ENCODE assay signal across 7 mouse cellular contexts in genomic region chr6:140624096-140625051, GRCm38 (mm10). TPM values are rescaled to one million over a fixed set of nuclear protein-coding genes. Genes with fewer than 3 reads are reported as not detected.
A peak's percentile ranks its signal among the peaks of the same experiment; 100 is the strongest.
DNase-seq lines count a peak whose midpoint lies in the region; ATAC-seq and TF ChIP-seq lines count a peak whose summit lies in the region.

No protein-coding gene starts in this region.

- H3K79me2 ChIP-seq in MEL (ENCODE audit: control insufficient read depth, insufficient read depth, low read length, poor library complexity) = peaks cover 52% of the 10 kb centered on the region

- peaks cover 6 to 28% of the 10 kb centered on the region in 2 experiments for H3K4me1 ChIP-seq in MEL (ENCODE audit: control insufficient read depth in 1 of 2, insufficient read depth in 2 of 2, low read length in 2 of 2)
- peaks cover 50% of the 10 kb centered on the region for H3K4me1 ChIP-seq in forebrain, embryonic 10.5 days
- H3K4me1 ChIP-seq in limb, embryonic 14.5 days (ENCODE audit: control insufficient read depth, insufficient read depth, low read length) = peaks cover 28% of the 10 kb centered on the region
- peaks cover 43% of the 10 kb centered on the region for H3K4me1 ChIP-seq in midbrain, embryonic 13.5 days (replicated peaks)

- intact Hi-C loops in heart, postnatal 14 days (cut with DNase I) = no loop called here

- H3K4me2 ChIP-seq in limb, embryonic 14.5 days (replicated peaks; ENCODE audit: low read depth, low read length, severe bottlenecking) = peak overlapping the region; percentile 67
- peak overlapping the region; percentile 88 for H3K4me2 ChIP-seq in midbrain, embryonic 13.5 days (replicated peaks)

- peaks cover 0 to 27% of the 10 kb centered on the region in 2 experiments; a peak in 2 of 4 replicates for H3K36me3 ChIP-seq in MEL (ENCODE audit: control insufficient read depth in 1 of 2, insufficient read depth in 2 of 2, low read length in 2 of 2)
- H3K36me3 ChIP-seq in forebrain, embryonic 10.5 days (replicated peaks) = no peaks in the 10 kb centered on the region; the same call in 1 of the 2 replicates
- H3K36me3 ChIP-seq in limb, embryonic 14.5 days (ENCODE audit: control insufficient read depth, insufficient read depth, low read length) = no peaks in the 10 kb centered on the region
- H3K36me3 ChIP-seq in midbrain, embryonic 13.5 days = no peaks in the 10 kb centered on the region

- peak; percentile 50 for DNase-seq in MEL (ENCODE audit: low read depth, low spot score)
- DNase-seq in brain, embryonic 14.5 days (ENCODE audit: low read depth) = peak; percentile 65
- peak; percentile 50 for DNase-seq in forebrain, embryonic 10.5 days (ENCODE audit: extremely low spot score, low spot score)
- DNase-seq in heart, postnatal 14 days = peak; percentile 50 to 54
- peak; percentile 70 for DNase-seq in limb, embryonic 14.5 days (ENCODE audit: low spot score)
- DNase-seq in spleen, postnatal 4 days (ENCODE audit: low spot score in 2 of 2) = peak; percentile 40 to 80

- peak; percentile 5; the same call in 1 of the 2 replicates for ATAC-seq in limb, embryonic 14.5 days (ENCODE audit: low FRiP score, low read depth)
- peak; percentile 55 for ATAC-seq in midbrain, embryonic 13.5 days

- H3K27ac ChIP-seq in MEL (ENCODE audit: control insufficient read depth, low read depth, low read length) = peak overlapping the region; percentile 75
- H3K27ac ChIP-seq in forebrain, embryonic 10.5 days = peak overlapping the region; percentile 98
- peak overlapping the region; percentile 97 for H3K27ac ChIP-seq in limb, embryonic 14.5 days (replicated peaks; ENCODE audit: low read depth, low read length)
- H3K27ac ChIP-seq in midbrain, embryonic 13.5 days = peak overlapping the region; percentile 95

- no peak for TF ChIP-seq POLR2A in MEL (IDR thresholded peaks at IDR 0.05; ENCODE audit: control insufficient read depth in 1 of 2, insufficient read depth in 1 of 2, low read depth in 1 of 2, low read length in 2 of 2, poor library complexity in 1 of 2)
- no peak for TF ChIP-seq POLR2A in brain, embryonic 14.5 days (IDR thresholded peaks at IDR 0.05; ENCODE audit: borderline replicate concordance, extremely low read depth, insufficient read depth, insufficient read length, poor library complexity, severe bottlenecking)
- no peak for TF ChIP-seq POLR2A in limb, embryonic 14.5 days (IDR thresholded peaks at IDR 0.05; ENCODE audit: borderline replicate concordance, extremely low read depth, insufficient read depth, insufficient read length)

- under 1% methylated on average over 79 of the region's 80 CpGs for WGBS in forebrain, embryonic 10.5 days
- 0% methylated on average over 42 of the region's 80 CpGs for WGBS in limb, embryonic 14.5 days
- under 1% methylated on average over 75 of the region's 80 CpGs for WGBS in midbrain, embryonic 13.5 days

- peak overlapping the region; percentile 93 to 96 for H3K4me3 ChIP-seq in MEL (ENCODE audit: control insufficient read depth in 1 of 2, insufficient read depth in 1 of 2, low read depth in 2 of 2, low read length in 2 of 2)
- peak overlapping the region; percentile 97 for H3K4me3 ChIP-seq in forebrain, embryonic 10.5 days
- peak overlapping the region; percentile 99 for H3K4me3 ChIP-seq in limb, embryonic 14.5 days (replicated peaks; ENCODE audit: low read length)
- peak overlapping the region; percentile 100 for H3K4me3 ChIP-seq in midbrain, embryonic 13.5 days (replicated peaks)

- H3K27me3 ChIP-seq in MEL (ENCODE audit: control insufficient read depth in 1 of 2, insufficient read depth in 2 of 2, low read length in 2 of 2) = no peaks in the 10 kb centered on the region
- peaks cover 20% of the 10 kb centered on the region for H3K27me3 ChIP-seq in forebrain, embryonic 10.5 days (ENCODE audit: poor library complexity, severe bottlenecking)
- no peaks in the 10 kb centered on the region for H3K27me3 ChIP-seq in limb, embryonic 14.5 days (ENCODE audit: control insufficient read depth, insufficient read depth, low read length)
- H3K27me3 ChIP-seq in midbrain, embryonic 13.5 days = 0 out of 2 replicates have a peak, but pooled peaks cover 5% of the 10 kb centered on the region

- no peak for TF ChIP-seq RAD21 in MEL (IDR thresholded peaks at IDR 0.05; ENCODE audit: low read depth, low read length)

- H3K9ac ChIP-seq in MEL (ENCODE audit: control insufficient read depth, low read depth, low read length, poor library complexity, severe bottlenecking) = peak overlapping the region; percentile 98
- H3K9ac ChIP-seq in limb, embryonic 14.5 days (ENCODE audit: low read depth, low read length, severe bottlenecking) = peak overlapping the region; percentile 97
- peak overlapping the region; percentile 99 for H3K9ac ChIP-seq in midbrain, embryonic 13.5 days (replicated peaks)

- no peaks in the 10 kb centered on the region for H3K9me3 ChIP-seq in MEL (replicated peaks; ENCODE audit: insufficient read depth, low read length)
- H3K9me3 ChIP-seq in forebrain, embryonic 10.5 days = no peaks in the 10 kb centered on the region
- no peaks in the 10 kb centered on the region for H3K9me3 ChIP-seq in limb, embryonic 14.5 days (ENCODE audit: control insufficient read depth, low read length)
- H3K9me3 ChIP-seq in midbrain, embryonic 13.5 days = no peaks in the 10 kb centered on the region

- TF ChIP-seq EP300 in MEL (IDR thresholded peaks at IDR 0.05; ENCODE audit: low read depth in 1 of 2, low read length in 2 of 2) = no peak

- TF ChIP-seq CTCF in MEL (IDR thresholded peaks at IDR 0.05 in 2 of 3, conservative IDR thresholded peaks at IDR 0.05 in 1 of 3; ENCODE audit: control insufficient read depth in 1 of 3, insufficient read depth in 1 of 3, low read depth in 2 of 3, low read length in 3 of 3, poor library complexity in 1 of 3, severe bottlenecking in 1 of 3) = no peak
- TF ChIP-seq CTCF in brain, embryonic 14.5 days (IDR thresholded peaks at IDR 0.05; ENCODE audit: borderline replicate concordance, extremely low read depth, insufficient read depth, insufficient read length) = no peak

TF ChIP-seq in MEL, 35 proteins besides CTCF, POLR2A, EP300 and RAD21:
- TF ChIP-seq RCOR1 (IDR thresholded peaks at IDR 0.05; ENCODE audit: low read depth, low read length) = no peak
- TF ChIP-seq SIN3A (IDR thresholded peaks at IDR 0.05; ENCODE audit: low read length) = peak; percentile 9; the same call in 1 of the 2 replicates
- TF ChIP-seq JUND (IDR thresholded peaks at IDR 0.05; ENCODE audit: low read depth, low read length) = no peak
- TF ChIP-seq SMC3 (IDR thresholded peaks at IDR 0.05; ENCODE audit: low read depth, low read length) = no peak
- no peak for TF ChIP-seq MEF2A (IDR thresholded peaks at IDR 0.05; ENCODE audit: extremely low read depth, insufficient replicate concordance, low read depth, low read length, poor library complexity, severe bottlenecking)

RNA-seq across cellular contexts. Expression of gene Aebp2, which starts 1.9 kb away (rescaled TPM):
- 25.9 and 29.5 TPM in 2 replicates for total RNA-seq in MEL (2012; rRNA removed)
- polyA plus RNA-seq in MEL (2012; ENCODE audit: insufficient read depth in 1 of 2, insufficient read length in 2 of 2, low read depth in 1 of 2, low replicate concordance in 2 of 2, missing spikeins in 1 of 2) = 10 to 100 TPM; 32.5 to 42.0 TPM
- 30.0 and 36.8 TPM in 2 replicates for polyA plus RNA-seq in brain, embryonic 14.5 days (2012; rRNA removed)
- polyA plus RNA-seq in forebrain, embryonic 10.5 days (2016; fragmentation: Nextera tagmentation; extraction: Ambion mirVana) = 9.6 and 11.5 TPM in 2 replicates
- total RNA-seq in heart, postnatal 14 days (2021) = 10 to 100 TPM; 40.6 to 41.7 TPM
- 64.1 and 67.4 TPM in 2 replicates for polyA plus RNA-seq in limb, embryonic 14.5 days (2012; rRNA removed)
- 23.3 and 29.8 TPM in 2 replicates for polyA plus RNA-seq in limb, embryonic 14.5 days (2014; fragmentation: Nextera tagmentation; extraction: Ambion mirVana)
- polyA plus RNA-seq in midbrain, embryonic 13.5 days (2015; fragmentation: Nextera tagmentation; extraction: Ambion mirVana) = 11.3 and 11.7 TPM in 2 replicates

Comparison
In these comparisons a context has a peak if more than half of its experiments do, and no peak if none do; other contexts are left out.
1. Peak in every context shown above with its lines: DNase-seq, ATAC-seq, H3K4me3 ChIP-seq and H3K27ac ChIP-seq.